19 mouse cellular contexts compared by ENCODE assay signal in the genomic region with DNA sequence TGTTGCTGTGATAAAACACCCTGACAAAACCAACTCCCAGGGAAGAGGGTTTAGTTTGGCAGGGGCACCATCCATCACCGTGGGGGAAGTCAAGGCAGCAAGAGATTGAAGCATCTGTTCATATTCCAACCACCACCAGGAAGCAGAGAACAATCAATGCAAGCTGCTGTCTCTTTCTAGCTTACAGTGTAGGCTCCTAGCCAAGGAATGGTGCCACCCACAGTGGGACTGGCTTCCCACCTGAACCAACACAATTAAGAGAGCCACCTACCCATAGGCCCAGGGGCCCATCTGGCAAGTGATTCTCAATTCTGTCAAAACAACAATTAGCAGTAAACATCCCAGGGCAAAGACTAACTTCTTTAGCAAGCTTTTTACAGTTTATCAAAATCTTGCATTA. TPM values are rescaled to one million over a fixed set of nuclear protein-coding genes. Genes with fewer than 3 reads are reported as not detected.
DNase-seq lines count a peak whose midpoint lies in the region; TF ChIP-seq lines count a peak whose summit lies in the region.
"Had no signal": no experiment of that assay in that cellular context is flagged by ENCODE, and none has a peak within 500 bp of the region (broad histone marks: within the 10 kb centered on the region; RNA-seq: fewer than 3 reads in every experiment).

No protein-coding gene starts in this region.

- TF ChIP-seq CTCF in layer of hippocampus, adult 2 months (conservative IDR thresholded peaks at IDR 0.05): no peak
- no peak for TF ChIP-seq CTCF in lung, adult 2 months (IDR thresholded peaks at IDR 0.05; ENCODE audit: insufficient read depth, low read length)

- no peak overlapping the region for H3K27ac ChIP-seq in layer of hippocampus, adult 2 months
- H3K27ac ChIP-seq: embryonic facial prominence, embryonic 12.5 days; forebrain, embryonic 15.5 days; heart, embryonic 13.5 days; hindbrain, embryonic 15.5 days had no signal

- H3K4me3 ChIP-seq in layer of hippocampus, adult 2 months: no peak overlapping the region
- H3K4me3 ChIP-seq in lung, adult 2 months (replicated peaks; ENCODE audit: extremely low read depth, low read depth, low read length): no peak overlapping the region
- H3K4me3 ChIP-seq: embryonic facial prominence, embryonic 12.5 days; forebrain, embryonic 15.5 days; heart, embryonic 13.5 days; hindbrain, embryonic 15.5 days had no signal

- DNase-seq in layer of hippocampus, adult 11-12 months (ENCODE audit: low spot score): peak; percentile 25
- DNase-seq in layer of hippocampus, postnatal 25 days (ENCODE audit: extremely low spot score in 1 of 2, low spot score in 1 of 2): no peak
- DNase-seq in layer of hippocampus, adult 2 months (ENCODE audit: low spot score in 2 of 2): peak; percentile 16 to 24
- DNase-seq in layer of hippocampus, adult 9-10 months (ENCODE audit: low spot score): peak; percentile 6
- DNase-seq in lung, adult 2 months: no peak
- DNase-seq in lung, postnatal 10 days: no peak
- DNase-seq: adrenal gland, adult 2 months; adrenal gland, postnatal 25 days; cerebellum, adult 8-10 months; cerebellum, postnatal 25 days; gastrocnemius, postnatal 14 days; heart, postnatal 36 days had no signal

- H3K4me1 ChIP-seq in lung, adult 2 months (ENCODE audit: control insufficient read depth, insufficient read depth, low read length): no peaks in the 10 kb centered on the region
- H3K4me1 ChIP-seq: embryonic facial prominence, embryonic 12.5 days; forebrain, embryonic 15.5 days; heart, embryonic 13.5 days; hindbrain, embryonic 15.5 days had no signal

- no peak for TF ChIP-seq POLR2A in lung, adult 2 months (IDR thresholded peaks at IDR 0.05; ENCODE audit: borderline replicate concordance, extremely low read depth, low read depth, low read length)

- 79% methylated on average over 1 of the region's 1 CpGs for WGBS in lung, adult 2 months

RNA-seq across cellular contexts. Expression of gene Riox2, which starts 23.4 kb away (rescaled TPM):
- total RNA-seq in layer of hippocampus, postnatal 25 days (2021): 10 to 100 TPM; 13.8 to 16.2 TPM
- 10 to 100 TPM; 13.8 to 17.2 TPM for total RNA-seq in layer of hippocampus, adult 2 months (2021)
- 4.4 and 7.0 TPM in 2 replicates for polyA plus RNA-seq in lung, adult 2 months (2012; rRNA removed)

RNA-seq across cellular contexts. Expression of gene Gabrr3, which starts 41.0 kb away (rescaled TPM):
- under 1 TPM in 1 of 2 experiments, not detected in 1; 0.15 TPM for total RNA-seq in layer of hippocampus, postnatal 25 days (2021)
- total RNA-seq in layer of hippocampus, adult 2 months (2021): not detected
- polyA plus RNA-seq in lung, adult 2 months (2012; rRNA removed): not detected in 2 replicates
- total RNA-seq: adrenal gland, adult 2 months; adrenal gland, postnatal 25 days; gastrocnemius, adult 18-20 months; gastrocnemius, postnatal 14 days; heart, postnatal 36 days had no signal
- polyA plus RNA-seq: adrenal gland, adult 2 months; gonadal fat pad, adult 2 months; heart, embryonic 13.5 days; heart, postnatal 0 days; hindbrain, embryonic 15.5 days had no signal

Comparison
In these comparisons a context has a peak if more than half of its experiments do, and no peak if none do; other contexts are left out.
1. DNase-seq: peak in layer of hippocampus, adult 11-12 months (single experiment), layer of hippocampus, adult 2 months (2 of 2) and layer of hippocampus, adult 9-10 months (single experiment); none in layer of hippocampus, postnatal 25 days (0 of 2), lung, adult 2 months (single experiment) and lung, postnatal 10 days (single experiment).